Mouse (Mus musculus): ENCODE measurements around the gene Rbbp4.

- no peak for TF ChIP-seq POLR2A (IDR thresholded peaks at IDR 0.05; ENCODE audit: control insufficient read depth, extremely low read depth, insufficient read depth, low read length, poor library complexity)
- TF ChIP-seq CTCF (IDR thresholded peaks at IDR 0.05; ENCODE audit: borderline replicate concordance, control insufficient read depth, extremely low read depth, insufficient read depth, low read length, poor library complexity): no peak
Measured at GRCm38 (mm10) chr4:129382029-129382428, 46.9 kb upstream of the Rbbp4 start.
